Mouse (Mus musculus) stomach, postnatal 0 days (tissue): Measurements from ENCODE around the gene Cemip2.

Experiments
- CTCF ChIP-seq: IDR thresholded peaks from 2 replicates; pipeline ENCODE4 v1.5.1; 2016; ENCODE audit warnings: antibody characterized with exemption, low read depth, mild to moderate bottlenecking, moderate library complexity
- EP300 ChIP-seq: optimal IDR thresholded peaks from 2 replicates; pipeline ENCODE3; 2016; ENCODE audit warnings: antibody characterized with exemption

DNA sequence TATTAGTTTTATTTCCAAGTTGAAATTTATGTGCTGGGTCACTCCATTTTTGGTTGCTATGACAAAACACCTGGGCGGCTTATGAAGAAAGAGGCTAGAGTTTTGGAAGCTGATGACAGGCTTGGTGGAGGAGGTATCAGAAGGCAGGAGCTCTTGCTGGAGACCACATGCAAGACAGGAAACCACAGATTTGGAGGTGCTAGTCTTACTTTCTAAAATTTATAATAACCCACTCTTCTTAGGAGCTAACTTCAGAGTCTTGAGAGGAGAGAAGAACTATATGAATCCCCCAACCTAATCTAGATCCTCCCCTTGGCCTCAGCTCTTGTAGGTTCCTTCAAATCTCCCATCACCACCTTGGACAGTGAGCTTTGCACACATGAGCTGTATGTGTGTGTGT is 6.6 kb upstream of the Cemip2 start:
- TF ChIP-seq CTCF = no peak
- TF ChIP-seq EP300 = no peak
